Mouse (Mus musculus) ES-E14 (cell line): Measurements from ENCODE around the gene Tfap4. TPM values are rescaled to one million over a fixed set of nuclear protein-coding genes. Genes with fewer than 3 reads are reported as not detected.

Experiments used
- DNase-seq: peaks from one replicate; pipeline ENCODE4 v3.0.0-alpha.2; 2013; ENCODE audit warnings: low read depth, low spot score
- H3K27ac ChIP-seq: 2 replicates; pipeline ENCODE4 v1.5.1; 2012; ENCODE audit warnings: low read depth, mild to moderate bottlenecking, low read length, moderate library complexity, mixed read lengths; ENCODE audit not compliant: poor library complexity, insufficient read depth, severe bottlenecking
- H3K36me3 ChIP-seq: 2 replicates; pipeline ENCODE4 v1.6.1; 2012; ENCODE audit warnings: mild to moderate bottlenecking, low read length, moderate library complexity, mixed read lengths; ENCODE audit not compliant: control insufficient read depth, poor library complexity, insufficient read depth, severe bottlenecking
- H3K4me1 ChIP-seq, 2 experiments: fragments of 150-350 bp in 1 of 2; sonication (generic) in 1 of 2; 2 replicates each; pipeline ENCODE4 v1.6.1; 2012; ENCODE audit warnings: low read length in 2 of 2, mild to moderate bottlenecking in 1 of 2, mixed read lengths in 1 of 2; ENCODE audit not compliant: control insufficient read depth in 2 of 2, insufficient read depth in 2 of 2, poor library complexity in 1 of 2
- H3K4me3 ChIP-seq, 2 experiments: fragments of 150-350 bp in 1 of 2; sonication (generic) in 1 of 2; 2 replicates each; pipeline ENCODE4 v1.5.1; 2012; ENCODE audit warnings: low read length in 2 of 2, low read depth in 1 of 2, mild to moderate bottlenecking in 1 of 2, mixed read lengths in 1 of 2; ENCODE audit not compliant: insufficient read depth in 1 of 2, poor library complexity in 1 of 2, severe bottlenecking in 1 of 2
- H3K9ac ChIP-seq: 2 replicates; pipeline ENCODE4 v1.6.1; 2012; ENCODE audit warnings: low read depth, mild to moderate bottlenecking, low read length, mixed read lengths; ENCODE audit not compliant: poor library complexity, insufficient read depth, severe bottlenecking
- H3K9me3 ChIP-seq: fragments of 150-350 bp; sonication (generic); 2 replicates; pipeline ENCODE4 v1.6.1; 2012; ENCODE audit warnings: low read depth, mild to moderate bottlenecking, low read length; ENCODE audit not compliant: control insufficient read depth, insufficient read depth
- CHD2 ChIP-seq: IDR thresholded peaks from 2 replicates; pipeline ENCODE4 v1.6.1; 2014; ENCODE audit warnings: mild to moderate bottlenecking, low read depth, low read length, inconsistent platforms
- HCFC1 ChIP-seq: IDR thresholded peaks from 2 replicates; pipeline ENCODE4 v1.6.1; 2012; ENCODE audit warnings: low read length, inconsistent platforms, borderline replicate concordance; ENCODE audit not compliant: insufficient read depth
- MAFK ChIP-seq: IDR thresholded peaks from 2 replicates; pipeline ENCODE4 v1.6.1; 2014; ENCODE audit warnings: mild to moderate bottlenecking, low read depth, low read length, inconsistent platforms; ENCODE audit not compliant: insufficient read depth
- ZC3H11A ChIP-seq: IDR thresholded peaks from 2 replicates; pipeline ENCODE4 v1.6.1; 2012; ENCODE audit warnings: low read depth, mild to moderate bottlenecking, inconsistent platforms, low read length, borderline replicate concordance
- ZNF384 ChIP-seq: IDR thresholded peaks from 2 replicates; pipeline ENCODE4 v1.6.1; 2012; ENCODE audit warnings: low read depth, low read length, inconsistent platforms
- in situ Hi-C, 2 experiments: fragments of 600-800 bp; cut with MboI; formaldehyde crosslinking; loops; one replicate each; pipeline ENCODE4 v1.15.1; 2025; ENCODE audit warnings: low sequenced_read_pairs in 2 of 2, inconsistent platforms in 1 of 2; ENCODE audit not compliant: unreplicated experiment in 2 of 2
- total RNA-seq: library from RNA; depleted of rRNA; stranded (reverse); fragments of 300-350 nt; gene quantifications from 2 replicates; pipeline ENCODE4 v1.2.3, GENCODE M21; 2012

Tfap4 gene
- total RNA-seq, 1 experiment = 15.4 TPM

GRCm38 (mm10) chr16:4547611-4548010 is 12.0 kb downstream of the Tfap4 start:
- Histone ChIP-seq H3K36me3 (peaks cover 50% of the 10 kb centered on the region), H3K4me3 (no peak overlapping the region), H3K27ac (no peak overlapping the region), H3K9me3 (no peaks in the 10 kb centered on the region), H3K9ac (no peak overlapping the region), H3K4me1 (peaks cover 0 to 17% of the 10 kb centered on the region in 2 experiments; a peak in 3 of 4 replicates)
- TF ChIP-seq ZNF384 (no peak), ZC3H11A (no peak), CHD2 (no peak), HCFC1 (no peak), MAFK (no peak)
- in situ Hi-C loops = no loop called here
- no peak for DNase-seq

- Histone ChIP-seq H3K36me3 (peaks cover 49% of the 10 kb centered on the region), H3K27ac (no peak overlapping the region), H3K4me3 (no peak overlapping the region), H3K9me3 (no peaks in the 10 kb centered on the region), H3K9ac (no peak overlapping the region), H3K4me1 (peaks cover 0 to 16% of the 10 kb centered on the region in 2 experiments; a peak in 3 of 4 replicates)
- no peak for TF ChIP-seq HCFC1
- no peak for TF ChIP-seq CHD2
- TF ChIP-seq ZC3H11A = no peak
- TF ChIP-seq MAFK = no peak
- TF ChIP-seq ZNF384 = no peak
- in situ Hi-C loops = no loop called here
- DNase-seq = no peak
Measured at GRCm38 (mm10) chr16:4546838-4547237, 12.8 kb downstream of the Tfap4 start.

GRCm38 (mm10) chr16:4544845-4545244 is 14.8 kb downstream of the Tfap4 start:
- peaks cover 0 to 11% of the 10 kb centered on the region in 2 experiments; a peak in 3 of 4 replicates for H3K4me1 ChIP-seq
- H3K4me3 ChIP-seq = no peak overlapping the region
- no peak overlapping the region for H3K27ac ChIP-seq
- H3K9me3 ChIP-seq = no peaks in the 10 kb centered on the region
- in situ Hi-C loops = no loop called here
- H3K36me3 ChIP-seq = peaks cover 36% of the 10 kb centered on the region
- H3K9ac ChIP-seq = no peak overlapping the region
- TF ChIP-seq MAFK (no peak), ZNF384 (no peak), CHD2 (no peak), HCFC1 (no peak), ZC3H11A (no peak)
- DNase-seq = no peak

- peaks cover 22% of the 10 kb centered on the region for H3K36me3 ChIP-seq
- peaks cover 0 to 11% of the 10 kb centered on the region in 2 experiments; a peak in 3 of 4 replicates for H3K4me1 ChIP-seq
- H3K9me3 ChIP-seq = no peaks in the 10 kb centered on the region
- no peak for DNase-seq
- H3K27ac ChIP-seq = no peak overlapping the region
- in situ Hi-C loops = no loop called here
- no peak overlapping the region for H3K9ac ChIP-seq
- no peak overlapping the region for H3K4me3 ChIP-seq
- TF ChIP-seq ZNF384 (no peak), HCFC1 (no peak), CHD2 (no peak), ZC3H11A (no peak), MAFK (no peak)
Measured at GRCm38 (mm10) chr16:4543266-4543665, 16.4 kb downstream of the Tfap4 start.
